Mouse (Mus musculus) thymus, postnatal 10 days (tissue): ENCODE results near the gene Tubgcp6.

Experiments used
- DNase-seq, 2 experiments: peaks; one replicate each; pipeline ENCODE4 v3.0.0; 2021; ENCODE audit warnings: low spot score in 2 of 2

The Tubgcp6 gene

DNA sequence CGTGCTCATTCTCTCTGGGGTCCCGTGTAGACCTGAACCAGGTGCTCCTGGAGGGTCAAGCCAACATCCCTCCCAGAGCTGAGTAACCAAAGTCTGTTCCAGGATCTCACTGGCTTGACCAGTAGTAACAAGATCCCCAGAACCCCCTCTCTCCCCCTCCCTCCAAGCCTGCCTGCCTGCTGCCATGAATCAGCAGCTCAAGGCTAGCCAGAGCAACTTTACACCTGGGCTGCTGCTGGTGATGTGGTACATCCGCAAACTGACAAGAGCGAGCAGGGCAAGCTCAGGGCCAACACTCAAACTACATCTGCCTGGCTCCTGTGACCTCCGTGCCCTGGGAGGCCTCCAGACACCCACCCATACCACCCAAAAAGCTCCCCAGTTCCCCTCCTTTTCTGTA is 18.5 kb upstream of the Tubgcp6 start:
- no peak for DNase-seq

DNA sequence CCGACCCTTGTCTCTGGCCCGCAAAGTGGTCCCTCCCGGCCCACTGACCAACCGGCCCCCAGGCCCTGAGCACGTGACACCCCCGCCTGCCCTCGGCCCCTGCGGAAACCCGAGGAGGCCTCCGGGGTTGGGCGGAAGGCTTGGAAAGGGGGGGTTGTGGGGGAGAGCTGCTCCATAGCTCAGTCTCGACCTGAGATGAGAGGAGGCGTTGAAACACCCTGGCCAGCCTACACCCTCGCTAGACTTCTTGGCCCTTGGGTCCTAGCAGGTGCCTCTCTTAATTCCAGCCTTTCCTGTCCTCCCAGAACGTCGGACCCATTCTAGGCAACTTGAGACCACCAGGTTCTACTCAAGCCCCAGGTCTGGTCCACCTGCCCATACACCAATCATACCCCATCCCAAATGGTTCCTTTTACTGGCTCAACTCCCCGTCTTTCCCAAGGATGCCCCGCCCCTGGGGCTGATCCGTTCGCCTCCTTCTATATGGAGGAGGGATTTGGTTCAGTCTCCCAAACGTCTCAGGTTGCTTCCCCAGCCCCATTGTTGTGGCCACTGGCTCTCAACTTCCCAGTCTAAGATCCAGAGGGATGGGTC is 17.8 kb upstream of the Tubgcp6 start, which contains the start of gene Mapk12:
TSS of gene Mapk12 (minus strand) at position 45 of the 594 bp plus-strand sequence.
- no peak for DNase-seq

DNA sequence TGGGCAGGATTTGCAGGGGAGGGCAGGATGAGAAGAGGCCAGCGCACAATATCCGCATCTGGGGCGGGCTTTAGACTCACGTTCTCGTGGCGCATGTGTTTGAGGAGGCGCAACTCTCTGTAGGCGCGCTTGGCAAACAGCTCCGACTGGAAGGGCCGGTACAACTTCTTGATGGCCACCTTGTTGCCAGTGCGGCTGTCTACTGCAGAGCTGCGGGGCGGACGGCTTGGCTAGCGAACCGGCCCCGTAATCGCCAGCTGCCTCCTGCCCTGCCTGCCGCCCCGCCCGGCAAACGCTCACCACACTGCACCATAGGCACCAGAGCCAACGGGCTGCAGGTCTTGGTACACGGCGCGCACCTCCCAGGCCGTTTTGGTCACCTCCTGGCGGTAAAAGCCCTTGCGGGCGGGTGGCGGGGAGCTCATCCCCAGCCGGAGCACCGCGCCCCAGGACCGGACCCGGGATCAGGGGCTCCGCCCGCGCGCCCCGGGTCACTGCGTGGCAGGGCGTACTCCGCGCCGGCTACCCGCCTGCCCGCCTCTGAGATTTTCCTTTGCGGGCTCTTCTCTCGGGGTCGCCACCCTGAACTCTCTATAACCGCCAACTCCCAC is 17.2 kb upstream of the Tubgcp6 start:
- no peak for DNase-seq

DNA sequence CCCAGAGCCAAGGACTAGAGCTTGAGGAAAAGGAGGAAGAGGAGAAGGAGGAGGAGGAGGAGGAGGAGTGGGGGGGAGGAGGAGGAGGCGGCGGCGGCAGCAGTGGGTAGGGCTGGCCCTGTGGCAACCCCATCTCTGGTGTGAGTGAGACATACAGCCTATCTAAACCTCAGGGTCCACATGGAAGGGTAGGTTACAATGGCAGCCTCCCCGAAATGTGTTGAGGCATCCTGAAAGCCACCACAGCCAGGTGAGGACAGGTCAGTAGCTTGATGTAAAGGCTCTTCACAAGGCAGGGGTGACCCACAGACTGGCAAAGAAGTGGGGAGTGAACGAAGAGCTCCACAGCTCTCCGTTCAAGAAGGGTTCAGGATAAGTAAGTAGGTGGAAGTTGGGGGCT is 15.6 kb upstream of the Tubgcp6 start:
- no peak for DNase-seq

DNA sequence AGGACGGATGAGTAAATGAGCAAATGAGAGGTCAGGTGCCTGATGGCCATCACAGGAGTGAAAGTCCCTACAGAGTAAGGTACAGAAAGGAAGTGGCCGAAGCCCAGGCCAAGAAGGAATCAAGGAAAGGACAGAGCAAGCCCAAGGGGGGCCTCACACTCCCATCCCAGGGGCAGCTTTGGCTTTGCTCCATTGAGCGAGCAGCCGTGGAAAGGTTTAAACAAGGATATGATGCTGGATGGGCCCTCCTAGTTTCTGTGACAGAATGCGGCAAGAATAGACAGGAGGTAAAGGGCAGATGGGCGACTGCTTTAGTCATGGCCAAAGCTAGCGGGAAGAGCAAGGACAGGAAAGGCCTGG is 15.1 kb upstream of the Tubgcp6 start:
- DNase-seq: no peak

DNA sequence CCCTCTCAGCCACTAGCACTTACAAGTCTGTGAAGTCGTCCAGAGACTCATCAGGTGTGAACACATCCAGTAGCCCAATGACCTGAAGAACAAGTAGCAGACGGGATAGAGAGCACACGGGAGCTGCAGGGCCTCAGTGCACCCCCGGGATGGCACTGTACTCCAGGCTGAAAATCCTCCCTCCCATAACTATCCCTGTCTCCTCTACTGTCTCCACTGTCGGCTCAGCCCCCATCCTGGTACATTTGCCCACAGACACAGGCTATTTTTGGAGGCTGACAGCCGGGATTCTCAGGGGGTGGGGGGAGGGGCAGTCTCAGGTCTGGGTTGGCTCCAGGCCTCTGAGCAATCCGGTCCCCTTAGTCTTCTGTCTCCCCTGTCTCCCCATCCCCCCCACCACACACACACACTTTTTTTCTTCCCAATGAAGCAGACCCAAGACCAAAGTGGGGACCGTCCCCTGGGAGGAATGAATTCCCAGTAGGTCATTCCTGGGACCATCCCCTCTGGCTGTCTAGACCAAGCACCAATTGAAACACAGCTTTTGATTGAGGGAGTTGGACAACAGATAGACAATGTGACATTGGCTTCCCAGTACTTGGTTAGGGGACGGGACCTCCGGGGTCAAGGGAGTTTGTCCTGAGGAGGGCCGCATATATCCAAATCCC is 14.6 kb upstream of the Tubgcp6 start:
- DNase-seq: no peak

DNA sequence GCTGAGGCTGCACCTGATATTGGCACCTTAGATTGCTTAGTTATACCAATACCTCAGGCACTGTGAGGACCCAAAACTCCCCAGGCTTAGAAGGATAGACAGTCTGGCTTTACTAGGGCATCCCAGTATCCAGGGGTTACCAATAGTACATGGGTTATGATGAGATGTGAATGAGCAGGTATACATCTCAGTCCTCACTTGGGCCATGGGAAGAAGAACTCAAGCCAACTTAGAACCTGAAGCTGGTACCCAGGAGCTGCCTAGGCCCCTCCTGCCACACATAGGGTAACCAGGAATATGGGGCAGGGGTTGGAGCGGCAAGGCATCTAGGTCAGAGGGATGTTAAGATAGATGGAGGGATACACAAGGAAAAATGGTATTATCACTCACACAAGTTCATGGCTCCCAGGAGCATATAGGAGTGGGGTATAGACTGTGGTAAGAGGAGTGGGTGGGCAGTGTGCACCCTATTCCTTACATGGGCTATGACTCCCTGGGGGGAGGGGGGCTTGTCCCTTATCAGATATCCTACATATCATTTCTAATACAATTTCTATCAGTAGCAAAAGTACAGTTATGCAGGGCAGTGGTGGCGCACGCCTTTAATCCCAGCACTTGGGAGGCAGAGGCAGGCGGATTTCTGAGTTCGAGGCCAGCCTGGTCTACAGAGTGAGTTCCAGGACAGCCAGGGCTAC is 13.7 kb upstream of the Tubgcp6 start:
- no peak for DNase-seq

DNA sequence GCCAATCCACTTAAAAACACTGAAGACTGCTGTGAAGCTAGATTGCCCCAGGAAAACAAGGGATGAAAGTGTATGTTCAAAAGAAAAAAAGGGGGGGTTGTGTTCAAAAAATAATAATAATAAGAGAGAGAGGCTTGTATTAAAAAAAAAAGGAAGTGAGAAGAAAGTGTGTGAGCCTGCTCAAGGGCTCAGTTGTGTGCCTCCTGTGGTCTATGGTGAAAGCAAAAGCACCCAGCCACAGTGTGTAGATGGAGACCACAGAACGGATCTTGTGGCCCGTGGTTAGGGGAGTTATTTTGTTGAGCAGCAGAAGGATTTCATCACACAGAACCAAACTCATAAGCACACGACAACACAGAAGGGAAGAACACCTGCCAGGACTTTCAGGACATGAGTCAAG is 8.4 kb upstream of the Tubgcp6 start:
- DNase-seq: peak in 1 of 2 experiments; percentile 35

DNA sequence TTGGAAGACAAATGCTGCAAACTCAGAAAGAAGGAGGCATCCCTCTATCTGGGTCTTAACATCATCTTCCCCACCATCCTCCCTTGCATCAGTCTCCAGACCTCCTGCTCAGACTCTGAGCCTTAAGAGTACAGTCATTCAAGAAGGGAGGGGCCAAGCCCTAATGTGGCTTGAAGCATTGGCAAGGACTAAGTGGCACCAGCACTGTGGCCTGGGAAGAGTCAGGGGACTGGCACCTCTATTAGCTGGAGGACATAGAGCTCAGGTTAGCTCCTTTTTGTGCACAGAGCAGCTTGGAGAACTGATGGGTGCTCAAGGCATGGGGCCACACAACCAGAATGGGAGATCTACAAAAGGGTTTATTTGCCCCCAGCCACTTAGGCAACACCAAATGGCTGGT is 7.3 kb upstream of the Tubgcp6 start:
- no peak for DNase-seq

DNA sequence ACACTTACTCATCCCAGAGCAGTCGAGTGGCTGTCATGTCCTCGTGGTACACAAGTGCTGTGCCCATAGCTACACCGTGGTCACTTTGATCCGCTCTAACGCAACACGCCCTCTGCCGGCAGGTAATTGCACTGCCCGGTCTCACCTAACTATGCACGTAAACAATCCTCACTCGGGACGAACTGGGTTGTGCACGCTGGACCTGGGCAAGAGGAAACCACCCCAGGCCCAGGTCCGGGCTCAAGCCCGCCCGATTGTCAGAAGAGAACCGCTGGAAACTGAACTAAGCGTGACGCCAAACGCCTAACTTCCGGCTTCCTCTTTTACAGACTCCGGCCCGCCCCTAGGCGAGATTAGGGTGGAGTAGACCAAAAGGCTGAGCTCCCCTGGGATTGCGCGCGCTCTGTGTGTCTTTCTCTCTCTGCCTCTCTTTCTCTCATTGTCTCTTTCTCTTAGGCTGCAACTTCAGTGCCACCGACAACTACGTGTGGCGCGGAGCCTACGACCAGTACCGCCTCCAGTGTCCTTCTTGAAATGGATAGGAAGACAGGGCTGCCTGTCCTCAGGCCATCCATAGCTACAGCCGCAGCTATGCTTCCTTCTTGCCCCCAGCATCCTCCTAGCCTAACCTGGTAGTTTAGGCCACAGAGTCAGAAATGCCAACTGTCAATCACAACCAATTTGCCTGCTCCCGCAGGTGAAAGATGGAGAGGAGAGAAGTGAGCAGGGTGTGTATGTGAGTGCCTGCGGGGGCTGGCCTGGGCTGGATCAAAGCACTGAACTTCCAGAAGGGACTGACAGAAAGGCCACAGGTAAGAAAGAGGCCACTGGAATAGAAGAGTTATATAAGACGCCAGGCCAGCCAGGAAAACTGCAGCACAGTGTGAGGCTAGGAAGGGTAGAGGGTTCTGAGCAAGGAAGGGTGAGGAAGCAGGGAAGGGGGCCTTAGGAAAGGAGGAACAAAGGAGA is 5.8 kb upstream of the Tubgcp6 start, which contains the start of gene Hdac10:
TSS of gene Hdac10 (minus strand) at position 319 of the 969 bp plus-strand sequence.
- DNase-seq: peak; percentile 62 to 75

DNA sequence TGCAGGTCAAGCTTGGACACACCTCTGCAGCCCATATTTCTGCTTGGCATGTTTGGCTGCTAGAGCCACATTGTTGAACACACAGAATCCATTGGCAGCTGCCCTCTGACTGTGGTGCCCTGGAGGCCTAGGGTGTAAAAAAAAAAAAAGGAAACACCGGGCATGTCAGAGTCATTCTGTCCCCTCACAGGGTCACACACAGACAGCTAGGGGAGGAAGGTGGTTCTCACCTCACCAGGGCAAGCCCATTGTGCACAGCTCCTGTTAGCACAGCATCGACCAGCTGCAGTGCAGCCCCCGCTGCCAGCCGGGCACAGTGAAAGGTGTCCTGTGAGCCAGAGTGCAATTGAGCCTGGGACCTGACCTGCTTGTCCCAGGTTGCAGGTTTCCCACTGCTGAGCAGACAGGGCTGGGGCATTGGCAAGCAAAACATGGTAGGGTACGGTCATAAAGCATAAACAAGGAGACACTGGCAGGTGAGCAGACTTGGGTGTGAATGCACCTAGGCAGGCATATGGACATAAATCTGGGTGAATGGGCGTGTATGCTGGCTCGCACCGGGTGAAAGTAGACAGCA is 4.5 kb upstream of the Tubgcp6 start:
- DNase-seq: no peak

DNA sequence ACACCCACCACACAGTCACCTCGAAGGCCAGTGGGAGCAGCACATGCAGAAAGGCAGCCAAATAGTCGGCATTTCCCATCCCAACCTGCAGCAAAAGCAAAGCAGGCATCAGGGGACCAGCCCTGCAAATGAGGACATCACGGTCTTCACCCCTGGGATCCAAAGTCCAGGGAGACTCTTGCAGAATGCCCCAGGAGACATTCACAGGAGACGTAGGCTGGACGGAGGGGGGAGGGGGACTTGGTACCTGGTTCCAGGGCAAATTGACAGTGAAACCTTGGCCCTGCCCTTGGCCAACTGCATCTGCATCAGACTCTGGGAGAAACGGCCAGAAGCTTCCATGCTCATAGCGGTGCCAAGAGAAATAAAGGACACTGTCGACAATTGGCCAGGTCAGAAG is 3.7 kb upstream of the Tubgcp6 start:
- no peak for DNase-seq

DNA sequence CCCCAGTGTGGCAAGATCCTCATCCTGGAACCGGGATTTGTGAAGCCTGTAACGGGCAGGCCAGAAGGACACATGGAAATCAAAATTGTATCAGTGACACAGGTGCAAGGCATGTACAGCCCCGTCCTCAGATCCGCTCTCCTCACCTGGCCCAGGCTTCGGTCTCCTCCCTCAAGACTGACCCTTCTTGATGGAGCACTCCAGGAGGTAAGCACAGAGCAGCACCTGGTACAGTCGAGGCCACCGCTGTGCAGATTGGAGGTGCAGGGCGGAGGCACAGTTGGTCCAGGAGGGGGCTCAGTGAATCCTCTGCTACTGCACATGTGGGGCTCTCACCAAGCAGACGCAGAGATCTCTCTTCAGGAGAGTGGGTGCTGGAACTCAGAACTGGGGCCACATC is 2.4 kb upstream of the Tubgcp6 start:
- DNase-seq: no peak

DNA sequence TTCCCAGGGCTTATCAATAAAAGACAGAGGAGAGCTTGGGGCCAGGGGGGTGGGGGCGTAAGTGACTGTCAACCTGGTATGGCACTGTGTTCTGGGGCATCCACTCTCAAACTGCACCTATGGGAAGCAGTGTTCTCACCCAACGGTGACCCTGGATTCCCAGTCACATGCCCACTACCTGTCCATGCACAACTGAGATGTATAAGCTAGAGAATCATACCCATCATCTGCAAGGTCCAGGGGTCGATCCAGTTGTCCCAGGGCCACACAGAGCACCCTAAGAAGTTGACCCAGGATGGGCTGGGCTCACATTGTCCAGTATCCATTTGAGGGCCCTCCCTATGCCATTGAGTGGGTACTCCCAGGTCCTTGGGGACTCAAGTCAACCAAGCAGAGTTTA is 1.4 kb upstream of the Tubgcp6 start:
- no peak for DNase-seq

DNA sequence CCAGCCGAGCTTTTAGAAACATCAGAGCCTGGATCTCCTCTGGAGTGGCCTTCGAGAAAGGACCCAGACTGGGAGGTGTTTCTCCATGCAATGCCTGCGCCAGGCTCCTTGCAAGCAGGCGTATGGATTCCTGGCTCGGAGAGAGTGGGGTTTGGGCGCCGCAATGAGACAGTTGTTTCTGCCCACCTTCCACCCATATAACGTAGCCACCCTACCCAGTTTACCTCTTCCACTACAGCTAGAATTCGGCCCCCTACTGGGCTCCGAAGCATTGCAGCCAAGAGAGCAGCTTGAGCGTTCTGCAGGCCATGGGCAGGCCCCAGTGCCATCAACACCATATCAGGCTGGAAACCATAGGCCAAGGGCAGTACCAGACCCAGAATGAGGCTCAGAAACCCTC is 683 bp upstream of the Tubgcp6 start:
- peak; percentile 56 to 59 for DNase-seq

DNA sequence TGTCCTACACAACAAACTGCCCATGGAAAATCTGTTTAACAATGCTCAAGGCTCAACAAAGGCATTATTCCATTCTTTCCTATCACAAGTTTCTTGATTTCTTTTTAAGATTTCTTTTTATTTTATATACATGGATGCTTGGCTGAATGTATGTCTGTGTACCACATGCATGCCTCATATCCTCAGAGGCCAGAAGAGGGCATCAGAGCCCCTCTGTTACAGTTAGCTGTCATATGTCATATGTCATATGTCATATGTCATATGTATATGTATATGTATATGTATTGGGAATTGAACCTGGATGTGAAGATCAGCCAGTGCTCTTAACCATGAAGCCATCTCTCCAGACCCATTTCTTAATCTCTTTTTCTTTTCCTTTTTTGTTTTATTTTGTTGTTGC is 4.9 kb downstream of the Tubgcp6 start:
- DNase-seq: no peak

DNA sequence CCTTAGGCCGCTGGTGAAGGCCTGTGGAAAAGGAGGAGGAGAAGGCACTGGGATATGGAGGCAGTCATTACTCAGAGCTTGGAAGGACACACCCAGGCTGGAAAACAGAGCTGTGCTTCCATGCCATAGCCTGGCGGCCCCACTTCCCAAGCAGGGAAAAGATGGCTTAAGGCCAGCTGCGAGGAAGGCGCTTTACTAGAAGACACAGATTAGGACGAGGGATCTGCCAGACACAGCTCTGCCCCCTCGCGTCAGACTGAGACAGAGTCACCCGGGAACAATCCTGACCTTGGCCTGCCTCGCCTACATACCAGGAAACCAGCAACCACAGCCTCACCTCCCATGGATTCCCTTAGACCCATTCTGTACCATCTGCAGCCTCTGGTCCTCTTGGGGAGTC is 12.8 kb downstream of the Tubgcp6 start:
- no peak for DNase-seq

DNA sequence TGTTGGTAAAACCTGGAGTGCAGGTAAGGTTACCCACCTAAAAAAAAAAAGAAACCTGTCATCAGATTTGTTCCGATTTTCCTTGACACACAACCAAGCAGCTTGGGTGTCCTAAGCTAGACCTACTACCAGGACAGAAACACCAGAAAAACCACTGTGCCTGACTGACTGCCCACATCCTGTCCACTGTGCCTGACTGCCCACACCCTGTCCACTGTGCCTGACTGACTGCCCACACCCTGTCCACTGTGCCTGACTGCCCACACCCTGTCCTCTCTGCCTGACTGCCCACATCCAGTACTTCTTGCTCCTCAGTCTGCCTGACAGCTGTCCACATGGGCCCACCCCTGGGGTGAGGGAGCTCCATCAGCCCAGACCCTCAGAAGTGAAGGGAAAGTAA is 15.9 kb downstream of the Tubgcp6 start:
- no peak for DNase-seq

DNA sequence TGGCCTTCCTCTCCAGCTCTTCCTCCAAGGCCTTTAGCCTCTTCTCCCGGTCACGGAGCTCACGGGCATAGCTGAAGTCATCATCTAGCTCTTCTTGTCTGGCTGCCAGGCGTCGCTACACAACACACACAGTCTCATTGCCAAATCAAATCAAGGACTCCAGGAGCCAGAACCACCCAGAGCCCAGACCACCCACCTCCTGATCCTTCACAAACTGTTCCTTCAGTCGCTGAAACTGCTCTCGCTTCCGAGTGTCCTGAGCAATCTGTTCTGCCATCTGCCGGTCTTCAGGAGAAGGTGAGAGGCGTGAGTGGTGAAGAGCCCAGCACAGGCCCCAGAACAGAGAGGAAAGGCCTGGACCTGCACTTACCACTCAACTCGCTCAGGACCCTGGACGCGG is 16.8 kb downstream of the Tubgcp6 start:
- DNase-seq: no peak

DNA sequence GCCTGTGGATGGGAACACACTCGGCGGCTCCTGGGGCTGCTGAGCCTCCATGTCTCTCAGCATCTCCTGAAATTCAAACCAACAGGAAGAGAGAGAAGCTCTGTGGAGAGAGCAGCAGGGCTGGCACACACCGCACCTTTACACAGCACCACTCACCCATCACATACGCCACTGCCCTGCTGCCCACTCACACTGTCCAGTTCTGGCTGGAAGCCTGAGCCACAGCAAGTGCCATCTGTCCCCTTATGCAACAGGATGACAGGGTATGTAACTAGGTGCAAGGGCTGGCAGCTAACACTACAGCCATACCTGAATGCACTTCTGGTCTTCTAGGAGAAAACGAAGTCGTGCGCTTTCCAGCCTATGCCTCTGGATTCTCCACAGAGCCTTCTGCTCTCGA is 18.5 kb downstream of the Tubgcp6 start:
- DNase-seq: no peak

DNA sequence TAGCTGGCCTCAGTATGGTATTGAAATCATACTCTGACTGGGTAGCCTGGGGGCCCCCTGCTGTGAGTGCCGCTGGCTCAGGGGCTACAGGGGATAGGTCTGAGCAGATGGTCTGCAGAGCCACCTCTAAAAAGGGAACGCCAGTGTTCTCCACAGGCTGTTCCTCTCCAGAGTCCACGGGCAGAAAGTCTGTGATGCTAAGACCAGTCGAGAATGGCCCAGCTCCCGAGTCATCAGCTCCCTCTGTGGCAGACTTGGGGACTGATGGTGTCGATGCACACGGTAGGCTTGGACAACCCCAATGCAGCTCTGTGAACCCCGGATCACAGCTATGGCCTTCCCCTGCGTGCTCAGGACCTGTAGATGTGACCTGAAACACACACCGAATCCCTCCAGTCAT is 19.0 kb downstream of the Tubgcp6 start:
- DNase-seq: no peak
